Mouse (Mus musculus): ENCODE results near the gene Tenm4. TPM values are rescaled to one million over a fixed set of nuclear protein-coding genes. Genes with fewer than 3 reads are reported as not detected.

Gene Tenm4
- polyA plus RNA-seq, 1 experiment from 2014 or later = 36.3 TPM

DNA sequence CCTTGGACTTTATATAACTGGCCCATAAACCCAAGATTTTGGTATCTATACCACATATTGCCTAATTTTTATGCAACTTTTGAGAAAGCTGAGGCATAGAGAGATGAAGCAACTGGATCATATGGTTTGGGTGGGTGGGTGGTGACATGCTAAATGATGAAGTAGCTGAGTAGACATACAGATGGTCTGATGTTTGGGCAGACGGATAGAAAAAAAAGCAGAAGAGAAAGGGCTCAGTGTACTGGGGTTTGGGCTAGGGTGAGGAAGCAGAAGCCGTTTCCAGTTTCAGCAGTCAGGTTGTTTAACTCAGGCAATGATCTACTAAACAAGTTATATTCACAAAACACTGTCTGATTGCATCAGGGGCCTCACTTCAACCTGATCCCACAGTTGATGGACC, 619.3 kb downstream of the Tenm4 start:
- no peak overlapping the region for H3K27ac ChIP-seq
- H3K4me3 ChIP-seq = no peak overlapping the region
- no peak overlapping the region for H3K4me2 ChIP-seq
- H3K9ac ChIP-seq = no peak overlapping the region
- H3K27me3 ChIP-seq = no peaks in the 10 kb centered on the region; the same call in 1 of the 2 replicates
- peaks cover 16% of the 10 kb centered on the region; the same call in 1 of the 2 replicates for H3K4me1 ChIP-seq
- WGBS = 81% methylated on average over 2 of the region's 2 CpGs
- ATAC-seq (ENCODE audit: insufficient number of reproducible peaks, low FRiP score, low TSS enrichment, low read depth) = no peak
- H3K9me3 ChIP-seq = no peaks in the 10 kb centered on the region
- H3K36me3 ChIP-seq = 0 out of 2 replicates have a peak, but pooled peaks cover 3% of the 10 kb centered on the region

DNA sequence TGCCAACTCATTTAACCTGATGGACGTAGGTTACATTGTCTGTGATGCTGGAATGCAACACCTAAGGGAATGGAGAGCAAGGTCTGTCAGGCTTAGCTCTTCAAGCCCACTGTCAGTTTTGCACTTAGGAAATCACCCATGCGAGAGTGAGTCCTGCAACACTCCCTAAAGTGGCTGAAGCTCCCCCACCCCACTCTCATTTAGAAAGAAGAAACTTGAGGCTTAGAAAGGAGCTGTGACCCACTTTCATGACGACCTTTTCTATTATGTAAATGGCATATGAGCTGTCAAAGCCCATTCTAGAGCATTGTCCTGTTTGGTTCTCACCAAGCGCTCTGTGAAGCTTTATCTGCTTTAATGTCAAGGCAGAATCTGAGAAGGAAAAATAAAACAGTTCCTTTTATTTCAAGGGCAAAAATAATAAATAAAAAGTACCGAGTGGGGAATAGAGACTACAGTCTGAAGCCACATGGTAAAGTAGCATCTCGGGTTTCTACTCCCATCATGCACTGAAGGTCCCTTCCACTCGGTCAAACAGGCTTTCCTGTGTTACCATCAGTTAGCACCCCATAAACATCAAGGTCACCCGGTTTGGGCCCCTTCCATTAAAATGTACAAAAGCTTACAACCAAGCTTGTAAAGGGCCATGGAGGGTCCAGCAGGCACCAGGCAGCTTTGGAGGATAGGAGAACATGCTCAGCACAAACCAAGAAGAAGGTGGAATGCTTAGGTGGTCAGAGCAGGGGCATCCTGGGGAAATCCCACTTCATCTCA, 621.6 kb downstream of the Tenm4 start:
- Histone ChIP-seq H3K27me3 (no peaks in the 10 kb centered on the region; the same call in 1 of the 2 replicates), H3K9me3 (no peaks in the 10 kb centered on the region), H3K27ac (no peak overlapping the region), H3K4me3 (no peak overlapping the region), H3K4me2 (no peak overlapping the region), H3K36me3 (0 out of 2 replicates have a peak, but pooled peaks cover 3% of the 10 kb centered on the region), H3K4me1 (peaks cover 38% of the 10 kb centered on the region), H3K9ac (no peak overlapping the region)
- ATAC-seq (ENCODE audit: insufficient number of reproducible peaks, low FRiP score, low TSS enrichment, low read depth) = no peak
- 43% methylated on average over 8 of the region's 8 CpGs for WGBS

DNA sequence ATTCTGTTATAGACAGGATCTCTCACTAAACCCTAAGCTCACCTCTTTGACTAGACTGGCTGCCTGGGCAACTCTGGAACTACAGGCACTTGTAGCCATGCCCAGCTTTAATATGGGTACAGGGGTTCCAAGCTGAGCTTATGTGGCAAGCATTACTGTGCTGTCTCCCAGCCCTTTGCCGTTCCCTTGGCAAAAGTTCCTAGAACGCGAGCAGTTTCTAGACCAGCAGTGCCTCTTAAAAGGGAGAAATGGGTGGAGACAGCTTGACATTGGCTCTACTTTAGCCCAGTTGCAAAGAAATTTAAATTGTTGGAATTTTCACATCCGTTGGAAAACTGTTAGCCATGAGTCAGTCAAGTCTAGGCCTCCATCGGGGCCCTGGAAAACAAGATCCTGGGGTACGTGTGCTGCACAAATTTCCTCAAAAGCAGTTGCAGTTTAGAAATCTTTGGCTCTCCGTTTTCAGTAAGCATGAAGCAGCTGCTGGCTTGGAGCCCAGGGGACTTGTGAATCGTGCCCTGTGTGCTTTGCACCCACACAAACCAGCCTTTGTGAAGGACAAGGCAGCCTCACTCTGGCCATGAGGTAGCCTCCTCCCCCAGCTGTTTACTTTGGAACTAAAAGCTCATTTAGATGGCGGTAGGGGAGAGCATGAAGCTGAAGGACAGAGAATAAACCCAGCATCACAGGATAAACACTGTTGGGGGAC, 625.1 kb downstream of the Tenm4 start:
- peak; percentile 86 for ATAC-seq (ENCODE audit: insufficient number of reproducible peaks, low FRiP score, low TSS enrichment, low read depth)
- Histone ChIP-seq H3K4me2 (peak overlapping the region; percentile 17; the same call in 1 of the 2 replicates), H3K27me3 (no peaks in the 10 kb centered on the region), H3K4me1 (peaks cover 51% of the 10 kb centered on the region), H3K4me3 (no peak overlapping the region), H3K9me3 (no peaks in the 10 kb centered on the region), H3K27ac (peak overlapping the region; percentile 90), H3K9ac (no peak overlapping the region), H3K36me3 (no peaks in the 10 kb centered on the region)
- WGBS = 21% methylated on average over 9 of the region's 9 CpGs

- no peaks in the 10 kb centered on the region for H3K36me3 ChIP-seq
- 66% methylated on average over 20 of the region's 20 CpGs for WGBS
- ATAC-seq (ENCODE audit: insufficient number of reproducible peaks, low FRiP score, low TSS enrichment, low read depth) = peak; percentile 43; the same call in 1 of the 2 replicates
- peaks cover 57% of the 10 kb centered on the region for H3K4me1 ChIP-seq
- no peak overlapping the region for H3K9ac ChIP-seq
- peak overlapping the region; percentile 90 for H3K27ac ChIP-seq
- H3K4me3 ChIP-seq = no peak overlapping the region
- H3K9me3 ChIP-seq = no peaks in the 10 kb centered on the region
- H3K27me3 ChIP-seq = no peaks in the 10 kb centered on the region
- H3K4me2 ChIP-seq = peak overlapping the region; percentile 17; the same call in 1 of the 2 replicates
Observed at GRCm38 (mm10) chr7:96796788-96797485, 625.9 kb downstream of the Tenm4 start.

GRCm38 (mm10) chr7:96797716-96798332, 626.8 kb downstream of the Tenm4 start:
- Histone ChIP-seq H3K27me3 (no peaks in the 10 kb centered on the region), H3K4me2 (no peak overlapping the region), H3K9me3 (no peaks in the 10 kb centered on the region), H3K4me3 (no peak overlapping the region), H3K4me1 (peaks cover 54% of the 10 kb centered on the region), H3K36me3 (no peaks in the 10 kb centered on the region), H3K9ac (no peak overlapping the region), H3K27ac (peak overlapping the region; percentile 90)
- 34% methylated on average over 13 of the region's 13 CpGs for WGBS
- no peak for ATAC-seq (ENCODE audit: insufficient number of reproducible peaks, low FRiP score, low TSS enrichment, low read depth)

GRCm38 (mm10) chr7:96799816-96800215, 628.8 kb downstream of the Tenm4 start:
- no peaks in the 10 kb centered on the region for H3K27me3 ChIP-seq
- no peaks in the 10 kb centered on the region for H3K36me3 ChIP-seq
- peaks cover 50% of the 10 kb centered on the region for H3K4me1 ChIP-seq
- no peak overlapping the region for H3K27ac ChIP-seq
- WGBS = 73% methylated on average over 5 of the region's 5 CpGs
- no peak for ATAC-seq (ENCODE audit: insufficient number of reproducible peaks, low FRiP score, low TSS enrichment, low read depth)
- H3K4me2 ChIP-seq = no peak overlapping the region
- H3K9ac ChIP-seq = no peak overlapping the region
- H3K9me3 ChIP-seq = no peaks in the 10 kb centered on the region
- no peak overlapping the region for H3K4me3 ChIP-seq

DNA sequence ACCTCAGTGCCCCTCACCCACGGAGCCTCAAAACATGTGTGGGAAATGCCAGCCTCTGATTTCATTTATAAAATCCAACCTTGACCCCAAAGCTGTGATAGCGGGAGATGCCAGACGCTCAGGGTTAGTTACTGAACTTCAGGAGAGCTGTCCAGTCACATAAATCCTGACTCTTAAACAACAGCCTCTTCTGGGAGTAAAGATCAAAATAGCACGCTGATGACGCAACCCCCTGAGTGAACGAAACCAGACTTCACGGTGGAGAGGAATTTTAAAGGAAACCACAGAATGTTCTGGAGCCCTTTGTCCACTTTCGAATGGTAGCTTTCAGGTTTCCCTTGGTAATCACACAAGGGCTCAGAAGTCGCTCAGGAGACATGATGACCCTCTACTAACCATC, 630.3 kb downstream of the Tenm4 start:
- no peak overlapping the region for H3K9ac ChIP-seq
- 30% methylated on average over 9 of the region's 9 CpGs for WGBS
- H3K36me3 ChIP-seq = no peaks in the 10 kb centered on the region
- no peak overlapping the region for H3K4me3 ChIP-seq
- no peaks in the 10 kb centered on the region for H3K27me3 ChIP-seq
- H3K4me1 ChIP-seq = peaks cover 36% of the 10 kb centered on the region
- H3K27ac ChIP-seq = no peak overlapping the region
- no peak for ATAC-seq (ENCODE audit: insufficient number of reproducible peaks, low FRiP score, low TSS enrichment, low read depth)
- no peaks in the 10 kb centered on the region for H3K9me3 ChIP-seq
- no peak overlapping the region for H3K4me2 ChIP-seq

DNA sequence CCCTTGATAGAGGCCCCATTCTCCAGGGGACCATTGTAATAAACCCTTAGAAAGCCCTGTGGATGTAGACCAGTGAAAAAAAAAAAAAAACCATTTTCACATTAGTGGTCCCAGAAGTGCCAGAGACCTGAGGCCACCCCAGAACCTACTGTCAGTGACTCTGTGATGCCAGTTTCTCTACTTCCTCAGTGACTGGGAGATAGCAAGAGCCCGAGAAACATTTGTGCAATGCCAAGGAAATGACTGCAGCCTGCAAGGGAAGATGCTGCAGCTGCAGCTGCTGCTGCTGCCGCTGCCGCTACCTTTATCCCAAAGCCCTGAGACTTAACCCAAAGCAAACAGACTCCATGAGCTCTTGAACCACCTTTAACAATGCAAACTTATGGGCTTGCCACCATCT, 631.2 kb downstream of the Tenm4 start:
- Histone ChIP-seq H3K36me3 (no peaks in the 10 kb centered on the region), H3K9me3 (no peaks in the 10 kb centered on the region), H3K9ac (no peak overlapping the region), H3K27me3 (no peaks in the 10 kb centered on the region), H3K4me3 (no peak overlapping the region), H3K27ac (no peak overlapping the region), H3K4me2 (no peak overlapping the region), H3K4me1 (peaks cover 27% of the 10 kb centered on the region)
- WGBS = 91% methylated on average over 3 of the region's 3 CpGs
- ATAC-seq (ENCODE audit: insufficient number of reproducible peaks, low FRiP score, low TSS enrichment, low read depth) = no peak

- no peak overlapping the region for H3K9ac ChIP-seq
- no peak overlapping the region for H3K27ac ChIP-seq
- no peaks in the 10 kb centered on the region for H3K27me3 ChIP-seq
- peak; percentile 46; the same call in 1 of the 2 replicates for ATAC-seq (ENCODE audit: insufficient number of reproducible peaks, low FRiP score, low TSS enrichment, low read depth)
- H3K4me3 ChIP-seq = no peak overlapping the region
- H3K9me3 ChIP-seq = no peaks in the 10 kb centered on the region
- H3K4me2 ChIP-seq = no peak overlapping the region
- no peaks in the 10 kb centered on the region for H3K36me3 ChIP-seq
- 30% methylated on average over 1 of the region's 1 CpGs for WGBS
- peaks cover 12% of the 10 kb centered on the region for H3K4me1 ChIP-seq
Observed at GRCm38 (mm10) chr7:96806561-96806960, 635.5 kb downstream of the Tenm4 start.

DNA sequence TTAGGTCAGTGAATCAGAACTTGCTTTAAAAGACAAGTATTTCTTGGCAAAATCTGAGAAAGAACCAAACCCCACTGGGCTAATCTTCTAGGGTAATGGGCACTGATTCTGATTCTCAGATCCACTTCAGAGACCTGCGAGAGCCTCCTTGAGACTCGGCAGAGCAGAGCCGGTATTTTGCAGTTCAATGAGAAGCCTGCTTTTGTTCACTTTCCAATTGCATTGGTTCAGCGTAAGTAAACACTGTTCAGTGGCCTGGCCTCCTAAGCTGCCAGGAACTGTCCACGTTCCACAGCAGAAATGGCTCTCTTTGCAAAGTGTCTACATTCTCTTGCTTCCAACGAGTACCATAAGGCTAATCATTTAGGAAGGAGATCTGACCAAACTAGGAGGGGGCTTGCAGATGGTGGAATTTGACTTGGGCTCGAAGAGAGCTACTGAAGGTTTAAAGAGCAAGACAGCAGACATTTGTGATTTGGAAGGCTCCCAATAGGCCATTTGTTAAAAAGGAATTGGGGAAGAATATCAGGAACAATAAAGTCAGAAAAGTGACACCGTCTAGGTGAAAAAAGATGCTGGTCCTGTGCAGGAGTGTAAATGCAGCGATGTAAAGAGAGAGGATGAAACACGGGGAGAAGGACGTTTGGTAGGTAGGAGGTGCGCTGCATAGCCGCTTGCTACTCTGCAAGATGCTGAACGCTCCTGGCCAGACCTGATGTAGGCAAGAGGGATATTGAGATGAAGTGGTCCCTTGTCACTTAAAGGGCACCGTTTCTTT, 636.4 kb downstream of the Tenm4 start:
- ATAC-seq (ENCODE audit: insufficient number of reproducible peaks, low FRiP score, low TSS enrichment, low read depth) = no peak
- Histone ChIP-seq H3K27ac (no peak overlapping the region), H3K9ac (no peak overlapping the region), H3K4me3 (no peak overlapping the region), H3K9me3 (no peaks in the 10 kb centered on the region), H3K4me1 (peaks cover 10% of the 10 kb centered on the region), H3K36me3 (no peaks in the 10 kb centered on the region), H3K27me3 (no peaks in the 10 kb centered on the region), H3K4me2 (no peak overlapping the region)
- WGBS = 57% methylated on average over 15 of the region's 15 CpGs

GRCm38 (mm10) chr7:96808059-96808646, 637.1 kb downstream of the Tenm4 start:
- no peak overlapping the region for H3K9ac ChIP-seq
- no peak overlapping the region for H3K27ac ChIP-seq
- ATAC-seq (ENCODE audit: insufficient number of reproducible peaks, low FRiP score, low TSS enrichment, low read depth) = no peak
- no peak overlapping the region for H3K4me3 ChIP-seq
- H3K36me3 ChIP-seq = no peaks in the 10 kb centered on the region
- 73% methylated on average over 7 of the region's 7 CpGs for WGBS
- H3K4me2 ChIP-seq = no peak overlapping the region
- H3K27me3 ChIP-seq = no peaks in the 10 kb centered on the region
- no peaks in the 10 kb centered on the region for H3K9me3 ChIP-seq
- peaks cover 14% of the 10 kb centered on the region for H3K4me1 ChIP-seq
